Mouse (Mus musculus): ENCODE results near the gene Ddc. TPM values are rescaled to one million over a fixed set of nuclear protein-coding genes. Genes with fewer than 3 reads are reported as not detected.

Gene Ddc
- polyA plus RNA-seq, 1 experiment from 2014 or later = 48.4 TPM

DNA sequence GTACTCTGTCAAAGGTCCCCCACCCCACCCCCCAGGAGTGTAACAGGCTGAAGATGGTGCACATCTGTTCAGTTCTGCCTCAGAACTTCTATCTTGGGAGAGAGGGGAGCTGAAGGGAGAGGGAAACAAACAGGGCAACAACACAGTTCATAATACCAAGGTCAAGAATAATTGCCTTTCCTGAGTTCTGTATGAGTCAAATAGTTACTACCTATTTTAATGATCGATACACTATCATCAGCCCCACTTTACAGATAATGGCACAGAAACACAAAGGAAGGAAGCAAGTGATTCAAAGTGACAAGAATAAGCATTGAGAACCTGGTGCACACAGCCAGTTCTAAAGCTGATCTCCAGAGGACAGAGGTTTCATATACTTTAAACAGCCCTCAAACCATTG, 40.6 kb upstream of the Ddc start:
- ATAC-seq (ENCODE audit: low read depth) (no peak), DNase-seq (ENCODE audit: low spot score) (no peak)
- H3K27ac ChIP-seq (replicated peaks; ENCODE audit: low read depth, low read length) = no peak overlapping the region
- H3K4me1 ChIP-seq (ENCODE audit: control insufficient read depth, insufficient read depth, low read length) = peaks cover 12% of the 10 kb centered on the region; the same call in 1 of the 2 replicates
- H3K9me3 ChIP-seq (ENCODE audit: control insufficient read depth, low read length) = no peaks in the 10 kb centered on the region
- H3K4me2 ChIP-seq (ENCODE audit: low read depth, low read length) = no peak overlapping the region
- H3K9ac ChIP-seq (ENCODE audit: low read depth, low read length) = no peak overlapping the region
- WGBS = 88% methylated on average over 1 of the region's 1 CpGs
- peaks cover 87% of the 10 kb centered on the region for H3K36me3 ChIP-seq (ENCODE audit: control insufficient read depth, insufficient read depth, low read length)
- H3K27me3 ChIP-seq (replicated peaks; ENCODE audit: control insufficient read depth, insufficient read depth, low read length) = no peaks in the 10 kb centered on the region
- no peak overlapping the region for H3K4me3 ChIP-seq (ENCODE audit: low read depth, low read length)

DNA sequence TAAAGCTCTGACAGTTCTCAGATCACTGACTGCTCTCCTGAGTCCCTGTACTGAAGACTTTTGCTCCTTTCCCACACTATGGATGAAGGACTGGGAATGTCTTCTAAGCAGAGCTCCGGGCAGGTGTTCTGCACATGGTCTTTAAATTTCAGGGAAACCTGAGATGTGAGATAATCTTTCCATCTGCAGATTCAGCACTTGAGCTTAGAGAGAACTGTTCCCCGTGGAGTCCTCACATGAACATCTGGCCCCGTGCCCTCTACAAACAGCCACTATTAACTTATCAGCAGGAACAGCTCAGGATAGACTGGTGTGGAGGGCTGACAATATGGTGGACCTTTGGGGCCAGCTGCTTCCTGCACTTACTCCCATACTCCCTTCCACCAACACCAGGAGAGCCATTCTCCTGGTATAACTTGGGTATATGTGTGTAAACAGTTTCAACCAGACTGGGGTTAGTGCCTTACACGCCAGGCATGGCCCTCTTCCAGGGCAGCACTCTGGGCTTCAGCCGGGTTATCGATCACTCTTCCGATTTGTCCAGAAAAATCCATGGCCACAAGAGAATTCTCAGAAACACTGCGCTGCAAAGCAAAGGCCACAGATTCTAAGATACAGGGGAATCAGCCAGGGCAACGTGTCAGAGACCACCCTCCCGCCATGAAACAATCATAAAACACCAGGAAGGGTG, 39.5 kb upstream of the Ddc start:
- peak; percentile 84 for DNase-seq (ENCODE audit: low spot score)
- Histone ChIP-seq H3K9ac (ENCODE audit: low read depth, low read length) (no peak overlapping the region), H3K4me1 (ENCODE audit: control insufficient read depth, insufficient read depth, low read length) (0 out of 2 replicates have a peak, but pooled peaks cover 4% of the 10 kb centered on the region), H3K27me3 (replicated peaks; ENCODE audit: control insufficient read depth, insufficient read depth, low read length) (no peaks in the 10 kb centered on the region), H3K4me2 (ENCODE audit: low read depth, low read length) (no peak overlapping the region), H3K4me3 (ENCODE audit: low read depth, low read length) (no peak overlapping the region), H3K9me3 (ENCODE audit: control insufficient read depth, low read length) (no peaks in the 10 kb centered on the region), H3K27ac (replicated peaks; ENCODE audit: low read depth, low read length) (peak overlapping the region; percentile 33; the same call in 1 of the 2 replicates), H3K36me3 (ENCODE audit: control insufficient read depth, insufficient read depth, low read length) (peaks cover 91% of the 10 kb centered on the region)
- peak; percentile 81 for ATAC-seq (ENCODE audit: low read depth)
- 65% methylated on average over 10 of the region's 10 CpGs for WGBS

DNA sequence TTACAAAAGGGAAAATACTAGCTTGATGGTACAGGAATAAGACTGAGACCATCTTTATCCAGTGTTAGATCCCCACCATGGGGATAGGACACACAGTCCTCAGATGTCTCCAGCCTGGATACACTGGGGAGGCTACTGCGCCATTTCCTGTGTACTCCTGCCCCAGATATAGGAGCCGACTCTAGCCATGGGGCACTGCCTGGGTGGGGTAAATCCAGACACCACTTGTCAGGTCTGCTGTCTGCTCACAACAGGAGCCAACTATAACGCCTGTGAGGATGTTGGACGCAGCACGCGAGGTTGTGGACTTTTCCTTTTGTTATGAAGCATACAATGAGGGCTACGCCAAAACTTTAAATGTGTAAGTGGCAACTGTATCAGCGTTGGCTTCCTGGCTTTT, 36.9 kb upstream of the Ddc start:
- Histone ChIP-seq H3K9ac (ENCODE audit: low read depth, low read length) (no peak overlapping the region), H3K4me2 (ENCODE audit: low read depth, low read length) (no peak overlapping the region), H3K9me3 (ENCODE audit: control insufficient read depth, low read length) (no peaks in the 10 kb centered on the region), H3K27ac (replicated peaks; ENCODE audit: low read depth, low read length) (no peak overlapping the region), H3K27me3 (replicated peaks; ENCODE audit: control insufficient read depth, insufficient read depth, low read length) (no peaks in the 10 kb centered on the region), H3K4me1 (ENCODE audit: control insufficient read depth, insufficient read depth, low read length) (0 out of 2 replicates have a peak, but pooled peaks cover 4% of the 10 kb centered on the region), H3K36me3 (ENCODE audit: control insufficient read depth, insufficient read depth, low read length) (peaks cover 89% of the 10 kb centered on the region), H3K4me3 (ENCODE audit: low read depth, low read length) (no peak overlapping the region)
- DNase-seq (ENCODE audit: low spot score) (no peak), ATAC-seq (ENCODE audit: low read depth) (no peak)
- WGBS = 81% methylated on average over 8 of the region's 8 CpGs

DNA sequence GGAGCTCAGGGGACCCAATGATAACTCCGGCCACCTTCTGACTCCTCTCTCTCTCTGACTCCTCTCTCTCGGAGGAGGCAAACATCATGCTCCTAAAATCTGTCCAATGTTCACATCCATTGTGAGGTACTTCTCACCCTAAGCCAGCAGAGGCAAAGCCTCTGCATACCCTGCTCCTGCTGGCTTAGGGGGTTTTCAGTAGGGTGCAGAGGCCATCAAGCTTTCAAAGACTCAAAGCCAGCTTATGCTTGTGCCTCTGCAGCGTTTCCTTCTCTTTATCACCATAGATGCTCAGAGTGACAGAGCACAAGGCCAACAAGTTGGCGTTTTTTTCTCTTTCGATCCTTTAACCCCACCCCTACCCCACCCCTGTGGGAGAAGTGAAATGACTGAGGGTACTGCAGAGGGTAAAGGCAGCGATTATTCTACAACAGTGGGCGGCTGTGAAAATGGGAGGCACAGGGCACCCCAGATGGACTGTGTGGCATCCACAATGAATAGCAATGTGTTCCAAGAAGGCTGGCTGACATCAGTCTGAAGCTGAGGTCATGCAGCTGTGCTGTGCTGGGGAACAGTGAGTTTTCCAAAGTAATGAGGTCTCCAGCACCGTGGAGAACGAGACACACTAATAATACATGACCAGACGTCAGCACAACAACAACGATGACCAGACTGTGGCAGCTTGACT, 34.3 kb upstream of the Ddc start:
- Histone ChIP-seq H3K4me2 (ENCODE audit: low read depth, low read length) (no peak overlapping the region), H3K27me3 (replicated peaks; ENCODE audit: control insufficient read depth, insufficient read depth, low read length) (no peaks in the 10 kb centered on the region), H3K36me3 (ENCODE audit: control insufficient read depth, insufficient read depth, low read length) (peaks cover 75% of the 10 kb centered on the region), H3K4me1 (ENCODE audit: control insufficient read depth, insufficient read depth, low read length) (0 out of 2 replicates have a peak, but pooled peaks cover 4% of the 10 kb centered on the region), H3K4me3 (ENCODE audit: low read depth, low read length) (no peak overlapping the region), H3K9me3 (ENCODE audit: control insufficient read depth, low read length) (no peaks in the 10 kb centered on the region), H3K9ac (ENCODE audit: low read depth, low read length) (no peak overlapping the region), H3K27ac (replicated peaks; ENCODE audit: low read depth, low read length) (no peak overlapping the region; the same call in 1 of the 2 replicates)
- DNase-seq (ENCODE audit: low spot score) = no peak
- 0 out of 2 replicates have a peak, but pooled peaks have one; percentile 14 for ATAC-seq (ENCODE audit: low read depth)
- 72% methylated on average over 11 of the region's 11 CpGs for WGBS

DNA sequence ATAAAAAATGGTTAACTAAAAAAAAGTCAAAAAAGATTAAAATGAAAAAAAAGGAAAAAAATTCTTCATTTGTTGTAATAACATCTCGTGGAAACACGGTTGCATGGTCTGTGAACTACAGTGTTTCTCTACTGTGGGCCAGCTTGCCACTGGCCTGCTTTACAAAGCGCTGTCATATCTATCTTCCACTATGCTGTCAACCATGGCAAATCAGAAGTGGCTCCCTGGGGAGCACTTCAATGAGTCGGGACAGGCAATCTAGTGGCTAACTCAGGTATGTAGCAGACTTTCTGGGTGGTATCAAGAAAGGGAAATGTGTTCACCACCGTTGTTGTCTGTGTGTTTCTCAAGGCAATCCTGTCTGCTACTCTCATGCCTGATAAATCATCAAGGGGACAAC, 33.7 kb upstream of the Ddc start:
- Histone ChIP-seq H3K27ac (replicated peaks; ENCODE audit: low read depth, low read length) (no peak overlapping the region; the same call in 1 of the 2 replicates), H3K9me3 (ENCODE audit: control insufficient read depth, low read length) (no peaks in the 10 kb centered on the region), H3K27me3 (replicated peaks; ENCODE audit: control insufficient read depth, insufficient read depth, low read length) (no peaks in the 10 kb centered on the region), H3K9ac (ENCODE audit: low read depth, low read length) (no peak overlapping the region), H3K4me1 (ENCODE audit: control insufficient read depth, insufficient read depth, low read length) (0 out of 2 replicates have a peak, but pooled peaks cover 4% of the 10 kb centered on the region), H3K4me3 (ENCODE audit: low read depth, low read length) (no peak overlapping the region), H3K4me2 (ENCODE audit: low read depth, low read length) (no peak overlapping the region), H3K36me3 (ENCODE audit: control insufficient read depth, insufficient read depth, low read length) (peaks cover 70% of the 10 kb centered on the region)
- DNase-seq (ENCODE audit: low spot score) = no peak
- 69% methylated on average over 5 of the region's 5 CpGs for WGBS
- ATAC-seq (ENCODE audit: low read depth) = no peak

DNA sequence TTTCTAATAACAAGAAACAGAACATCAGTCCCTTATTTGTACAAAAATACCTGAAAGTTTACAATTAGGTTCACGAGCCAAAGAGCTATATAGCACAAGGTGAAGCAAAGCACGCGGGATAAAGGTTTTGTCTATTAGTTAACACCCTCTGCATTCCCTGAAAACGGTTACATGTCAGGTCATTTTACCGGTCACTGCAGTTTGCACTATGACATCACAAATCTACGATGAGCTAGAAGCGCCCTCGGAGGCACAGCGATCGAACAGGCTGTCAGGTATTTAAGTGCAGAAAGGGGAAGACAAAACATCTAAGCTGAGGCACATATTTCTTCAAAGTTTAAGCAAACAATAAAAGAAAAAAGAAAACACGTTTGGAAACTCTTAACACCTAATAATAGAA, 32.6 kb upstream of the Ddc start:
- Histone ChIP-seq H3K36me3 (ENCODE audit: control insufficient read depth, insufficient read depth, low read length) (peaks cover 58% of the 10 kb centered on the region), H3K27me3 (replicated peaks; ENCODE audit: control insufficient read depth, insufficient read depth, low read length) (no peaks in the 10 kb centered on the region), H3K4me1 (ENCODE audit: control insufficient read depth, insufficient read depth, low read length) (0 out of 2 replicates have a peak, but pooled peaks cover 4% of the 10 kb centered on the region), H3K9ac (ENCODE audit: low read depth, low read length) (no peak overlapping the region), H3K9me3 (ENCODE audit: control insufficient read depth, low read length) (no peaks in the 10 kb centered on the region), H3K27ac (replicated peaks; ENCODE audit: low read depth, low read length) (no peak overlapping the region), H3K4me3 (ENCODE audit: low read depth, low read length) (no peak overlapping the region), H3K4me2 (ENCODE audit: low read depth, low read length) (no peak overlapping the region)
- DNase-seq (ENCODE audit: low spot score) (no peak), ATAC-seq (ENCODE audit: low read depth) (no peak)
- whole genome bisulfite sequencing = 83% methylated on average over 11 of the region's 11 CpGs

DNA sequence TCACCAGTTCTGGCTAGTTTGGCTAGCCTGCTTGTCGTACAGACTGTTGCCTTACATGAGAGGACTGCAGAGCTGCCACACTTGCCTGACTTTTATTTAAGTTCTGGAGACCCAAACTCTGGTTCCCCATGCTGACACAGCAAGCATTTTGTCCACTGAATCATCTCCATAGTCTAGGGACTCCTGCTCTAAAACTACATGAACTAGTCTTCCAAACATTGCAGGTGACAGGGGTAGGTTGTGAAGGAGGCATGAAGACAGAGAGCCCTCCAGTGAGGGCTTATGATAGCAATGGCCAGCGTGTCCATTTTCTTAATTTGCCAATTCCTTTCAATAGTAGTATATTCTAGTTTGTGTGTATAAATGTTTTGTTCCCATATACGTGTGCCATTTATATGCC, 31.1 kb upstream of the Ddc start:
- Histone ChIP-seq H3K4me2 (ENCODE audit: low read depth, low read length) (no peak overlapping the region), H3K27me3 (replicated peaks; ENCODE audit: control insufficient read depth, insufficient read depth, low read length) (no peaks in the 10 kb centered on the region), H3K4me3 (ENCODE audit: low read depth, low read length) (no peak overlapping the region), H3K36me3 (ENCODE audit: control insufficient read depth, insufficient read depth, low read length) (peaks cover 44% of the 10 kb centered on the region), H3K4me1 (ENCODE audit: control insufficient read depth, insufficient read depth, low read length) (no peaks in the 10 kb centered on the region), H3K27ac (replicated peaks; ENCODE audit: low read depth, low read length) (no peak overlapping the region), H3K9ac (ENCODE audit: low read depth, low read length) (no peak overlapping the region), H3K9me3 (ENCODE audit: control insufficient read depth, low read length) (no peaks in the 10 kb centered on the region)
- DNase-seq (ENCODE audit: low spot score) = no peak
- WGBS = 86% methylated on average over 3 of the region's 3 CpGs
- ATAC-seq (ENCODE audit: low read depth) = no peak

DNA sequence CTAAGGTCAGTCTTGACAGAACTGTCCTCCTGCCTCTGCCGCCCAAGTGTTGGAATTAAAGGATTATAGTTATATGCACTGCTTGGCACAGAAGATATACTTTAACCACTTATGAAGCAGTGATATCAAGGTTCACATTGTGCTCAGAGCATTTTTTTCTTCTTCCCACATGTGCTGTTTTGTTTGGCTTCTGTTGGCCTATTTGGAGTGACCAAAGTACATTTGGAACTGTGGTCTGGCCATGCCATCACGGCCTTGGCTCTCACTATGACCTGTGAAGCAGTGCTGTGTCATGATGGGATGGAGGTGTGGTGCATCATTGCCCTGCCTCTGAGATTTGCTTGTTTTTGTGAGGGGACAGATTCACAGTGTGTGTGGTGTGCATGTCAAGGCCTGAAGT, 30.6 kb upstream of the Ddc start:
- no peaks in the 10 kb centered on the region for H3K4me1 ChIP-seq (ENCODE audit: control insufficient read depth, insufficient read depth, low read length)
- whole genome bisulfite sequencing = 78% methylated on average over 2 of the region's 2 CpGs
- no peak overlapping the region for H3K4me2 ChIP-seq (ENCODE audit: low read depth, low read length)
- H3K9ac ChIP-seq (ENCODE audit: low read depth, low read length) = no peak overlapping the region
- no peak overlapping the region for H3K27ac ChIP-seq (replicated peaks; ENCODE audit: low read depth, low read length)
- no peaks in the 10 kb centered on the region for H3K9me3 ChIP-seq (ENCODE audit: control insufficient read depth, low read length)
- H3K36me3 ChIP-seq (ENCODE audit: control insufficient read depth, insufficient read depth, low read length) = peaks cover 39% of the 10 kb centered on the region
- DNase-seq (ENCODE audit: low spot score) = no peak
- H3K27me3 ChIP-seq (replicated peaks; ENCODE audit: control insufficient read depth, insufficient read depth, low read length) = no peaks in the 10 kb centered on the region
- no peak for ATAC-seq (ENCODE audit: low read depth)
- no peak overlapping the region for H3K4me3 ChIP-seq (ENCODE audit: low read depth, low read length)
